Mouse (Mus musculus) CH12.LX (cell line): ENCODE measurements around the gene Golph3l. TPM values are rescaled to one million over a fixed set of nuclear protein-coding genes. Genes with fewer than 3 reads are reported as not detected.
A peak's percentile ranks its signal among the peaks of the same experiment; 100 is the strongest.

Experiments used
- DNase-seq: peaks from one replicate; pipeline ENCODE4 v3.0.0-alpha.2; 2013; ENCODE audit errors: extremely low read depth
- H3K27ac ChIP-seq: 2 replicates; pipeline ENCODE4 v1.5.1; 2012; ENCODE audit warnings: low read depth, mild to moderate bottlenecking, control low read depth, moderate library complexity; ENCODE audit not compliant: insufficient read depth
- H3K27me3 ChIP-seq: replicated peaks from 2 replicates; pipeline ENCODE3; 2012; ENCODE audit warnings: inconsistent platforms
- H3K36me3 ChIP-seq, 2 experiments: replicated peaks in 1 of 2; 2 replicates each; pipeline versions ENCODE3 to v1.6.1; 2012; ENCODE audit warnings: inconsistent platforms in 1 of 2, low read length in 1 of 2, mild to moderate bottlenecking in 1 of 2, mixed read lengths in 1 of 2, moderate library complexity in 1 of 2; ENCODE audit not compliant: control insufficient read depth in 1 of 2, insufficient read depth in 1 of 2
- H3K4me1 ChIP-seq, 2 experiments: 2 replicates each; pipeline ENCODE4 v1.6.1; 2012; ENCODE audit warnings: inconsistent platforms in 1 of 2, moderate library complexity in 1 of 2; ENCODE audit not compliant: insufficient read depth in 2 of 2, control insufficient read depth in 1 of 2
- H3K4me2 ChIP-seq: 2 replicates; pipeline ENCODE4 v1.6.1; 2012; ENCODE audit warnings: low read depth, mild to moderate bottlenecking, control low read depth; ENCODE audit not compliant: poor library complexity, insufficient read depth, severe bottlenecking
- H3K4me3 ChIP-seq, 3 experiments: fragments of 150-350 bp in 1 of 3; sonication (generic) in 1 of 3; replicated peaks in 1 of 3; 2 replicates each; pipeline versions ENCODE3 to v1.5.1; 2011 to 2012; ENCODE audit warnings: low read depth in 2 of 3, low read length in 2 of 3, mild to moderate bottlenecking in 2 of 3, moderate library complexity in 2 of 3, control low read depth in 1 of 3, improper control_type of control experiment in 1 of 3, inconsistent platforms in 1 of 3, mixed read lengths in 1 of 3; ENCODE audit not compliant: poor library complexity in 1 of 3
- H3K79me2 ChIP-seq: replicated peaks from 2 replicates; pipeline ENCODE4 v1.6.1; 2012; ENCODE audit warnings: mild to moderate bottlenecking, moderate library complexity; ENCODE audit not compliant: control insufficient read depth, poor library complexity, insufficient read depth, severe bottlenecking; ENCODE audit errors: extremely low read depth
- H3K9ac ChIP-seq: 2 replicates; pipeline ENCODE4 v1.6.1; 2012; ENCODE audit warnings: low read depth, mild to moderate bottlenecking, control low read depth, moderate library complexity; ENCODE audit not compliant: insufficient read depth
- H3K9me3 ChIP-seq: replicated peaks from 2 replicates; pipeline ENCODE3; 2012; ENCODE audit warnings: low read length, inconsistent platforms, mixed read lengths
- CHD1 ChIP-seq: IDR thresholded peaks from 2 replicates; pipeline ENCODE4 v1.6.1; 2012; ENCODE audit warnings: low read depth, low read length, improper control_type of control experiment, inconsistent platforms
- CHD2 ChIP-seq: IDR thresholded peaks from 2 replicates; pipeline ENCODE4 v1.6.1; 2011; ENCODE audit warnings: low read length, improper control_type of control experiment
- CTCF ChIP-seq, 2 experiments: IDR thresholded peaks in 1 of 2; conservative IDR thresholded peaks in 1 of 2; 2 replicates each; pipeline ENCODE4 v1.5.1; 2011 to 2012; ENCODE audit warnings: low read depth in 2 of 2, low read length in 2 of 2, improper control_type of control experiment in 1 of 2, inconsistent platforms in 1 of 2, mild to moderate bottlenecking in 1 of 2, moderate library complexity in 1 of 2
- E2F4 ChIP-seq: IDR thresholded peaks from 2 replicates; pipeline ENCODE4 v1.6.1; 2011; ENCODE audit warnings: low read depth, low read length, improper control_type of control experiment; ENCODE audit not compliant: insufficient replicate concordance
- ELF1 ChIP-seq: IDR thresholded peaks from 2 replicates; pipeline ENCODE4 v1.6.1; 2014; ENCODE audit warnings: low read depth, mild to moderate bottlenecking, inconsistent platforms, low read length, improper control_type of control experiment
- EP300 ChIP-seq: IDR thresholded peaks from 2 replicates; pipeline ENCODE4 v1.6.1; 2011; ENCODE audit warnings: low read length, improper control_type of control experiment
- ETS1 ChIP-seq: conservative IDR thresholded peaks from 2 replicates; pipeline ENCODE4 v1.6.1; 2012; ENCODE audit warnings: low read depth, mild to moderate bottlenecking, inconsistent platforms, low read length, improper control_type of control experiment, moderate library complexity
- IRF4 ChIP-seq: IDR thresholded peaks from 2 replicates; pipeline ENCODE4 v1.6.1; 2014; ENCODE audit warnings: low read depth, mild to moderate bottlenecking, inconsistent platforms, low read length, improper control_type of control experiment
- JUND ChIP-seq: conservative IDR thresholded peaks from 2 replicates; pipeline ENCODE4 v1.6.1; 2011; ENCODE audit warnings: low read depth, low read length, improper control_type of control experiment
- KAT2A ChIP-seq: IDR thresholded peaks from 2 replicates; pipeline ENCODE4 v1.6.1; 2012; ENCODE audit warnings: low read length, improper control_type of control experiment, inconsistent platforms; ENCODE audit not compliant: insufficient replicate concordance
- MAX ChIP-seq: IDR thresholded peaks from 2 replicates; pipeline ENCODE4 v1.6.1; 2011; ENCODE audit warnings: low read length, improper control_type of control experiment
- MAZ ChIP-seq: IDR thresholded peaks from 2 replicates; pipeline ENCODE4 v1.6.1; 2012; ENCODE audit warnings: low read depth, mild to moderate bottlenecking, inconsistent platforms, low read length, improper control_type of control experiment, moderate library complexity
- MXI1 ChIP-seq: IDR thresholded peaks from 2 replicates; pipeline ENCODE4 v1.6.1; 2011; ENCODE audit warnings: mild to moderate bottlenecking, low read depth, low read length, improper control_type of control experiment
- MYC ChIP-seq: IDR thresholded peaks from 2 replicates; pipeline ENCODE4 v1.6.1; 2011; ENCODE audit warnings: low read depth, mild to moderate bottlenecking, improper control_type of control experiment, low read length
- NELFE ChIP-seq: IDR thresholded peaks from 2 replicates; pipeline ENCODE4 v1.6.1; 2011; ENCODE audit warnings: low read depth, low read length, improper control_type of control experiment
- NRF1 ChIP-seq: IDR thresholded peaks from 2 replicates; pipeline ENCODE4 v1.6.1; 2014; ENCODE audit warnings: low read depth, mild to moderate bottlenecking, inconsistent platforms, low read length, improper control_type of control experiment, moderate library complexity
- PAX5 ChIP-seq: IDR thresholded peaks from 2 replicates; pipeline ENCODE4 v1.6.1; 2012; ENCODE audit warnings: low read length, inconsistent platforms, mixed read lengths
- POLR2A ChIP-seq: IDR thresholded peaks from 2 replicates; pipeline ENCODE4 v1.6.1; 2011; ENCODE audit warnings: low read depth, mild to moderate bottlenecking, improper control_type of control experiment, low read length
- POLR2AphosphoS2 ChIP-seq: IDR thresholded peaks from 2 replicates; pipeline ENCODE4 v1.6.1; 2011; ENCODE audit warnings: low read depth, low read length, improper control_type of control experiment
- RCOR1 ChIP-seq: conservative IDR thresholded peaks from 2 replicates; pipeline ENCODE4 v1.6.1; 2012; ENCODE audit warnings: low read depth, mild to moderate bottlenecking, inconsistent platforms, low read length, improper control_type of control experiment
- SIN3A ChIP-seq: IDR thresholded peaks from 2 replicates; pipeline ENCODE4 v1.6.1; 2012; ENCODE audit warnings: low read length, improper control_type of control experiment, inconsistent platforms
- SMC3 ChIP-seq: IDR thresholded peaks from 2 replicates; pipeline ENCODE4 v1.6.1; 2011; ENCODE audit warnings: low read depth, low read length, improper control_type of control experiment
- TBP ChIP-seq: conservative IDR thresholded peaks from 2 replicates; pipeline ENCODE4 v1.6.1; 2011; ENCODE audit warnings: low read depth, low read length, improper control_type of control experiment
- TCF12 ChIP-seq: IDR thresholded peaks from 2 replicates; pipeline ENCODE4 v1.6.1; 2014; ENCODE audit warnings: low read depth, mild to moderate bottlenecking, inconsistent platforms, low read length, improper control_type of control experiment
- UBTF ChIP-seq: IDR thresholded peaks from 2 replicates; pipeline ENCODE4 v1.6.1; 2012; ENCODE audit warnings: low read depth, mild to moderate bottlenecking, inconsistent platforms, low read length, improper control_type of control experiment, moderate library complexity
- USF1 ChIP-seq: IDR thresholded peaks from 2 replicates; pipeline ENCODE4 v1.6.1; 2014; ENCODE audit warnings: low read depth, mild to moderate bottlenecking, inconsistent platforms, low read length, improper control_type of control experiment
- USF2 ChIP-seq: conservative IDR thresholded peaks from 2 replicates; pipeline ENCODE4 v1.6.1; 2011; ENCODE audit warnings: low read depth, low read length, improper control_type of control experiment
- ZC3H11A ChIP-seq: IDR thresholded peaks from 2 replicates; pipeline ENCODE4 v1.6.1; 2012; ENCODE audit warnings: low read depth, mild to moderate bottlenecking, inconsistent platforms, low read length, improper control_type of control experiment
- ZKSCAN1 ChIP-seq: IDR thresholded peaks from 2 replicates; pipeline ENCODE4 v1.6.1; 2012; ENCODE audit warnings: low read depth, inconsistent platforms, low read length, improper control_type of control experiment, borderline replicate concordance
- ZMIZ1 ChIP-seq: IDR thresholded peaks from 2 replicates; pipeline ENCODE4 v1.6.1; 2012; ENCODE audit warnings: low read depth, mild to moderate bottlenecking, inconsistent platforms, low read length, improper control_type of control experiment
- ZNF384 ChIP-seq: IDR thresholded peaks from 2 replicates; pipeline ENCODE4 v1.6.1; 2012; ENCODE audit warnings: low read depth, low read length, improper control_type of control experiment, inconsistent platforms
- dilution Hi-C: fragments of 300-500 bp; cut with MboI; formaldehyde crosslinking; loops from 2 replicates; pipeline ENCODE4 v1.14.3; 2020; ENCODE audit warnings: low sequenced_read_pairs; ENCODE audit not compliant: extremely low pct_unique_long_range_greater_than_20kb, extremely low pct_ligation_motif_present
- in situ Hi-C: fragments of 300-500 bp; cut with MboI; formaldehyde crosslinking; loops from 3 replicates; pipeline ENCODE4 v1.14.3; 2019; ENCODE audit warnings: low sequenced_read_pairs, low pct_ligation_motif_present, low pct_unique_long_range_greater_than_20kb, mixed read lengths
- polyA plus RNA-seq: library from polyadenylated mRNA; unstranded; fragments of >175 nt; gene quantifications from 2 replicates; pipeline ENCODE4 v1.2.1, GENCODE M21; 2012; ENCODE audit warnings: low read depth; ENCODE audit not compliant: insufficient read length
- total RNA-seq, 2 experiments: library from RNA; depleted of rRNA; stranded (reverse); fragments of 300-350 nt in 1 of 2; fragments of >200 nt in 1 of 2; gene quantifications; 2 replicates each; pipeline ENCODE4 v1.2.3; 2012 to 2014

Gene Golph3l
- total and polyA plus RNA-seq, 3 experiments: 22.7 to 36.9 (median 23.4) TPM

- in situ Hi-C loops: loop anchor here (10.0 kb wide), 1 partner anchor 574 kb away; the partner anchor contains the start of genes Hist2h2ac and Hist2h2be
- 0 out of 2 replicates have a peak, but pooled peaks have one; percentile 9 for TF ChIP-seq ZMIZ1
- TF ChIP-seq USF1: peak; percentile 59
- no peak for TF ChIP-seq ZC3H11A
- TF ChIP-seq ELF1: no peak
- TF ChIP-seq POLR2AphosphoS2: no peak
- no peak for TF ChIP-seq JUND
- 0 out of 2 replicates have a peak, but pooled peaks have one; percentile 9 for TF ChIP-seq POLR2A
- no peak for TF ChIP-seq ZNF384
- TF ChIP-seq USF2: peak; percentile 57
- 0 out of 2 replicates have a peak, but pooled peaks have one; percentile 3 for TF ChIP-seq MAX
- TF ChIP-seq KAT2A: 0 out of 2 replicates have a peak, but pooled peaks have one; percentile 9
These were observed 62.3 kb downstream of the Golph3l start for GRCm38 (mm10) chr3:95651033-95651373.

GRCm38 (mm10) chr3:95651391-95652203 lies 62.9 kb downstream of the Golph3l start:
- dilution Hi-C loops: no loop called here
- H3K9me3 ChIP-seq: no peaks in the 10 kb centered on the region
- peak overlapping the region in 1 of 3 experiments; percentile 14 for H3K4me3 ChIP-seq
- peak overlapping the region; percentile 96 for H3K27ac ChIP-seq
- peak overlapping the region; percentile 8 for H3K4me2 ChIP-seq
- in situ Hi-C loops: loop anchor here (10.0 kb wide), 1 partner anchor 573 kb away; the partner anchor contains the start of genes Hist2h2ac and Hist2h2be
- H3K4me1 ChIP-seq: peaks cover 29 to 80% of the 10 kb centered on the region in 2 experiments
- no peaks in the 10 kb centered on the region for H3K36me3 ChIP-seq
- no peaks in the 10 kb centered on the region for H3K27me3 ChIP-seq
- H3K9ac ChIP-seq: peak overlapping the region; percentile 50
- peak; percentile 89 for DNase-seq
- H3K79me2 ChIP-seq: no peaks in the 10 kb centered on the region
- TF ChIP-seq MAZ: peak; percentile 87
- 0 out of 2 replicates have a peak, but pooled peaks have one; percentile 51 for TF ChIP-seq E2F4
- TF ChIP-seq PAX5: no peak
- no peak for TF ChIP-seq TBP
- peak; percentile 59 for TF ChIP-seq ZMIZ1
- TF ChIP-seq IRF4: peak; percentile 95
- peak; percentile 95 for TF ChIP-seq EP300
- TF ChIP-seq RCOR1: peak; percentile 78
- peak; percentile 33; the same call in 1 of the 2 replicates for TF ChIP-seq NRF1
- TF ChIP-seq ETS1: peak; percentile 96
- TF ChIP-seq NELFE: peak; percentile 37; the same call in 1 of the 2 replicates
- TF ChIP-seq CHD1: peak; percentile 60
- TF ChIP-seq CHD2: peak; percentile 84
- TF ChIP-seq ELF1: peak; percentile 39
- TF ChIP-seq USF2: no peak
- no peak for TF ChIP-seq CTCF (conservative IDR thresholded peaks at IDR 0.05 in 1 of 2, IDR thresholded peaks at IDR 0.05 in 1 of 2; ENCODE audit: low read depth in 2 of 2, low read length in 2 of 2)
- no peak for TF ChIP-seq USF1
- peak; percentile 69; the same call in 1 of the 2 replicates for TF ChIP-seq SIN3A
- TF ChIP-seq MYC: no peak
- no peak for TF ChIP-seq UBTF
- TF ChIP-seq ZKSCAN1: no peak
- TF ChIP-seq TCF12: peak; percentile 97
- no peak; the same call in 1 of the 2 replicates for TF ChIP-seq SMC3
- TF ChIP-seq MAX: peak; percentile 69
- TF ChIP-seq MXI1: peak; percentile 54; the same call in 1 of the 2 replicates

More at GRCm38 (mm10) chr3:95651033-95651373, 62.3 kb downstream of the Golph3l start:
- Histone ChIP-seq H3K79me2 (no peaks in the 10 kb centered on the region), H3K27ac (peak overlapping the region; percentile 96), H3K4me3 (no peak overlapping the region), H3K36me3 (no peaks in the 10 kb centered on the region), H3K4me1 (peaks cover 29 to 77% of the 10 kb centered on the region in 2 experiments), H3K9ac (peak overlapping the region; percentile 24; the same call in 1 of the 2 replicates), H3K27me3 (no peaks in the 10 kb centered on the region), H3K9me3 (peaks cover 5% of the 10 kb centered on the region), H3K4me2 (peak overlapping the region; percentile 8)
- dilution Hi-C loops: no loop called here
- DNase-seq: peak; percentile 72
